Mouse (Mus musculus) liver, postnatal 0 days (tissue): Measurements from ENCODE around the gene Lrrc49.

Experiments
- CTCF ChIP-seq: sonication (generic); IDR thresholded peaks from 2 replicates; pipeline ENCODE4 v1.5.1; 2016; ENCODE audit warnings: antibody characterized with exemption, low read depth
- EP300 ChIP-seq: IDR thresholded peaks from 2 replicates; pipeline ENCODE4 v1.6.1; 2016; ENCODE audit warnings: antibody characterized with exemption, low read depth, mild to moderate bottlenecking

- TF ChIP-seq CTCF (no peak), EP300 (no peak)
These were observed 5.2 kb downstream of the Lrrc49 start for GRCm38 (mm10) chr9:60682753-60683152.
